Mouse (Mus musculus): ENCODE measurements around the gene Arf3.

Gene Arf3

DNA sequence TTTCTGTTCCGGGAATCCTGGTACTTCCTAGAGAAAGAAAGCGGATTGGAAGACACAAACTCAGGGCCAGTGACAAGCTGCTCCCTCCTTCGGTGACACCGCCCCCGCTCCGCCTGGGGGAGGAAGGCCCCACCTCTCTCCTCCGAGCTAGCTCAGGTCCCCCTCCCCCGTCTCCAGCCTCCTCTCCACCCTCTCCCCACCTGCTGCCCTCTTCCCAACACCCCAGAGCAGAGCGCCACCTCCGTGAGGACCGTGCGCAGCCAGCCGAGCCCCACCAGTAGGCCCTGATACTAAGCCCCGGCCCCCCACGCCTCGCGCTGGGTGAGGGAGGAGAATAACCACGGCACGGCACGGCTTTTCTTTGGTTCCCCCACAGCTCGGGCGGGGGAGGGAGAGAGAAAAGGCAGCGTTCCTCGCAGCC, 803 bp downstream of the Arf3 start:
- peak; percentile 76 for DNase-seq (ENCODE audit: low read depth, low spot score)

DNA sequence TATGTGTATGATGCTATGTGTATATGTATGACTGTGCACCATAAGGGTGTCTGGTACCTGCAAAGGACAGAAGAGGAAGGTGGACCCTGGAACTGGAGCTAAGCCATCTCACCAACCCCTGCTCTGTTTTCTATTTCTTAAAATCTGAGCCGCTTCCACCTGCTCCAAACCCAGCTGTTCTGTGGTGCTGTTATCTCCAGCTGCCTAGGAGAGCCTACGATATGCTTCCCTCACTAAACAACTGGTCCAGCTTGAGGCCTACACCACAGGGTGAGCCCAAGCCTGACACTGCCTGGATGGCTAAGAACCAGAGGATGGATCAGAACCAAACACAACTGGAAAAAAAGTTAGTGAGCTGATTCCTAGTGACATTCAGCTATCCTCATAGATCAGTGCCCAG, 8.9 kb downstream of the Arf3 start:
- DNase-seq (ENCODE audit: low read depth, low spot score) = no peak

DNA sequence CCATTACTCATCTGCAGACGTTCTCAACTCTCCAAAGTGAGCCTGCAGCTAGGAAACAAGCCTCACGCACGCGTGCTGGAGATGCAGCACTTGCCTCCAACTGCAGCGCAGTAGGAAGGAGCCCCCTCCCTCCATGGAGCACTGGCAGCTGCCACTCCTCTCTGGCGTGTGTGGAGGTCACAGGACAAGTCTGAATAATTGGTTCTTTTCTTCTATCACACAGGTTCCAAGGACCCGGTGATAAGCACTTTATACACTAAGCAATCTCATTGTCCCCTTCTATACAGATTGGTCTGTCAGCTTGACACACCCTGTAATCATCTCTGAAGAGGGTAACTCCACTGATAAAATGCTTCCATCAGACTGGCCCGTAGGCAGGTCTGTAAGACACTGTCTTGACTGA, 10.0 kb downstream of the Arf3 start:
- no peak for DNase-seq (ENCODE audit: low read depth, low spot score)

DNA sequence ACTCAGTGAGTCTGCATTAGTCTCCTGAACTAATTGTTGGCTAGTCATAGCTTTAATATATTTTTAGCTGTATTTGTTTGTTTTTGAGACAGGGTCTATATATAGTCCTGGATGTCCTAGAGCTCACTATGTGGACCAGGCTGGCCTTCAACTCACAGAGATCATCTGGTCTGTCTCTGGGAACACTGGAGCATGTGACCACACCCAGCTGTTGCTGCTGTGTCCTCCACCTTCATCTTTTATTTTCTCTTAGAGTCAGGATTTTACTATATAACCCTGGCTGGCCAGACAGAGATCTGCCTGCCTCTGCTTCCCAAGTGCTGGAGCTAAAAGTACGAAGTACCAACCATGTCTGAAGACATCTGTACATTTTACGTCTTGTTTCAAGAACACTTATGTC, 13.9 kb downstream of the Arf3 start:
- DNase-seq (ENCODE audit: low read depth, low spot score) = no peak

DNA sequence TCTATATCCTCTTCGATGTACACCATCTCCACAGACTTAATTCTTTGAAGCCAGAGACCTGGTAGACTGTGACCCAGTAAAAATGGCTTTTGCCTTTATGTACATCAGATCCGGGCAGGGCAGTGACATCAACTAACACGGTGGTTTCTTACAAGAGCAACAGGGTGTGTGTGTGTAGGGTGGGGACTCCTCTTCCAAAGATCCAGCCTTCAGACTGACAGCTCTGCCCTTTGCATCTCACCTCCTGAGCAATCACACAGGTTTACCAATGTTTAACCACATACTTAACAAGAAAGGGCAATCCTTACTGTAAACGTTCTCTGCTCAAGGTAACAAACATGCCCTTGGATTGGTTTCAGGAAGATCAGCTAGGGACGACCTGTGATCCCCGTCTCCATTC, 15.7 kb downstream of the Arf3 start:
- no peak for DNase-seq (ENCODE audit: low read depth, low spot score)

DNA sequence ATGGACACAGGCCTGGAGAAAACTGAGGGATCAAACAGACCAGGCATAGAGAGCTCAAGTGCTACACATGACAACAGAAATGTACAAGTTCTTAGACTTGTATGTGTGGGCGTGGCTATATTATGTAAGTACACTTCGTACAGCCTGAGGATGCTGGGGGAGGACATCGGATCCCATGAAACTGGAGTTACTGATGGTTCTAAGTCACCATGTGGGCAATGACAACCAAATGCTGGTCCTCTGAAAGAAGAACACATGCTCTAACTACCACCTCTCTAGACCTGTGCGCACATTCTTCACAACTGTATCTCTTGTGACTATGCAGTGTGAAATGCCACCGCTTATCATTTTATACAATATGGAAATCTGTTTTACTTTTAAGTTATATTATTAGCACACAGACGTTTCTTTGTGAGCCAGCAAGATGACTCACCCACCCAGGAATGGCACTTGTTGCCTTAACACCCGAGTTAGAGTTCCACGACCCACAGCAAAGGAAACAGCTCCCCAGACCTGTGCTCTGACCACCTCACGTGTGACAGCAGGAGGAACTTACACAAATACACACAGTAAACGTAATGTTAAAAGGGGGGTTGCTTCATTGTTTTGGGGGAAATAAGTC, 16.6 kb downstream of the Arf3 start:
- no peak for DNase-seq (ENCODE audit: low read depth, low spot score)

DNA sequence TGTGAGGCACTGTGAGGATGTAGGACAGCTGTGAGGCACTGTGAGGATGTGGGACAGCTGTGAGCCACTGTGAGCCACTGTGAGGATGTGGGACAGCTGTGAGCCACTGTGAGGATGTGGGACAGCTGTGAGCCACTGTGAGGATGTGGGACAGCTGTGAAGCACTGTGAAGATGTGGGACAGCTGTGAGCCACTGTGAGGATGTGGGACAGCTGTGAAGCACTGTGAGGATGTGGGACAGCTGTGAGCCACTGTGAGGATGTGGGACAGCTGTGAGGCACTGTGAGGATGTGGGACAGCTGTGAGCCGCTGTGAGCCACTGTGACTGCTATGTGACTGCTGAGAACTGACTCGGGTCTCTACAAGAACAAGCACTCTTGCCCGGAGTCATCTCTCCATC, 19.2 kb downstream of the Arf3 start:
- peak; percentile 48 for DNase-seq (ENCODE audit: low read depth, low spot score)

DNA sequence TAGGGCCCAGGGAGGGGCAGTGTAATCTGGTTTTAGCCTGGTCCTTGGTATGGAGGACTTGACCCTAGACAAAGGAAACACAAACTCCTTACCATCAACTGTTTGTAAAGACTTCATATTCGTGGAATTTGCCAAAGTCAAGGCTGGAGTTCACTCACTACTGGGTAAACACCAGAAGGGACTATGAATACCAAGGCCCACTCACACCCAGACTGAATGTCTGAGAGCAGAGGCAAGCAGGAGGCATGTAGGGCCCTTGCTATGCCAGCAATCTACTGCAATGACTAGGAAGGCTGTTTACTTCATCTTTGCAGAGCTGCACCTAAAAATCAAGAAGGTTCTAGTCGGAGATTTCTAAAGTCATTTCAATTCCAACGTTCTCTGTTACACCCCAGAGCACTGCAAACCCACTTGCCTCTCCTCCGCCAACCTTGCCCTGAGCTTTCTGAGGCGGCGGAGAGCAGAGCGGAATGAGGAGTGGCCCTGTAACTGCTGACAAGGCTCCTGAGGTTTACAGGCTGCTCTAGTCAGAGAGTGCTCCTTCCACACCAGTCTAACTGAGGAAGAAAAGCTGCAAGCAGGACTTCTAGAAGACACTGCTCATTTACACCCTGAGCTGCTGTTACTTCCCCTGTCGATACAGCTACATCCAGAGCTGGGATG, 20.1 kb downstream of the Arf3 start:
- no peak for DNase-seq (ENCODE audit: low read depth, low spot score)

DNA sequence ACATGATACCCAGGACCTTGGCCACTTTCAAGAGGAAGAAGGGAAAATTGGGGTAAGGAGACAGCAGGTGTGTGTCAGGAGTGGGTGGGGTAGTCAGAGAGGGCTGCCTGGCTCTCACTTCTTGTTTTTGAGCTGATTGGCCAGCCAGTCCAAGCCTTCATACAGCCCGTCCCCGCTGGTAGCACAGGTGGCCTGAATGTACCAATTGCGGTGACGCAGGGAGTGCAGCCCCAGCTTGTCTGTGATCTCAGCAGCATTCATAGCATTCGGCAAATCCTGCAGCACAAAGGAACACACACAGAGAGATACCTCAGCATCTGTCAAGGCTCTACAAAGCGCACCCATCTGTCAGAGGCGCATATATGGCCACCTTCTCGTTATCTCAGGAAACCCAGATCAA, 22.8 kb downstream of the Arf3 start:
- no peak for DNase-seq (ENCODE audit: low read depth, low spot score)

DNA sequence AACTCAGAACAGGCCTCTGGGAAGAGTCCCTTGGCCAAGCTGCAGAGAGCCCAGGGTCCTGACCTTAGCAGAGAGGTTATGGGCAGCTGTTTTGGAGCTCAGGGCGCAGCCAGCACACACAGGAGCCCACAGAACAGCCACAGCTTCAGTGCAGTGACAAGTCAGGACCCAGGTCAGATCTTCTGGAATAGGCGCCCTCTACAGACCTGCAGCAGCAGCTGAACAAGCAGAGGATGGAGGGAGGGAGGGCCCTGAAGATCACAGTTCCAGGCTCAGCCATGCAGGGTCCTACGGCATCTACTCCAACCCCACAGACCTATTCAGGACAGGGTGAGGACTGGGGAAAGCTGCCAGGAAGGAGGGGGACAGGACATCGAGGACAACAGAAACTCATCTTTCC, 24.2 kb downstream of the Arf3 start:
- no peak for DNase-seq (ENCODE audit: low read depth, low spot score)

DNA sequence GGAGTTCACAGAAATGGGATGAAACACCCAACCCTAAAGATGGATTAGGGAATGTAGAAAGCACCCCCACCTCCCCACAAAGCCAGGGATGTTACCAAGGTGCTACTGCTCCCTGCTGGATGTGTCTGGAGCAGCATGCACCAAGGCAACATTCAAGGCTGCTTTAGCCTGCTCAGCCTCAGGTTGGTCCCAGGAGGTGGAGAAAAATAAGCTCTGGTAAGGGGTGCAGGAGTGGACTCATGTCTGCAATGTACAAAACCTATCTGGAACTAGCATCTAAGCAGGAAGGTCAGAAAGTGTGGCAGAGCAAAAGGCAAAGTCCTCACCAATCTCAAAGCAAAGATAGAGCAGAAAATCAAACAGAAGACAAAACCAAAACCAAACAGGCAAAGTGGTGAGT, 25.1 kb downstream of the Arf3 start:
- DNase-seq (ENCODE audit: low read depth, low spot score) = no peak

DNA sequence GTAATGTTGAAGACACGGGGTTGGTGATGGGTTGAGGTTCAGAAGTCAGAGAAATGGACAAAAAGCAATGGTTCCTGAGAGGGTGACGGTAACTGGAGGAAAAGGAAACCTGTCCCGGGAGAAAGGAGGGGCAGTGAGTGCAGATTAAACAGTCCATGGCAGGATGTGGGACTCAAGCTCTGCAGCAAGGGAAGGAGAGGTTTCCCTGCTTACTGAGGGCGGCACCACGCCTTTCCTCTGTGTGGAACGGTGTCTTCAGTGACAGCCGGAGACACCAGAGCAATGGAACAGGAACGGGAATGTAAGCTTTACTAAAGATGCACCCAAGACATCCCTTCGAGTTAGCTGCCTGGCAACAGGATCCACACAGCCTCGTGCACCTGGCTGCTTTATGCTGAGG, 26.5 kb downstream of the Arf3 start:
- no peak for DNase-seq (ENCODE audit: low read depth, low spot score)

DNA sequence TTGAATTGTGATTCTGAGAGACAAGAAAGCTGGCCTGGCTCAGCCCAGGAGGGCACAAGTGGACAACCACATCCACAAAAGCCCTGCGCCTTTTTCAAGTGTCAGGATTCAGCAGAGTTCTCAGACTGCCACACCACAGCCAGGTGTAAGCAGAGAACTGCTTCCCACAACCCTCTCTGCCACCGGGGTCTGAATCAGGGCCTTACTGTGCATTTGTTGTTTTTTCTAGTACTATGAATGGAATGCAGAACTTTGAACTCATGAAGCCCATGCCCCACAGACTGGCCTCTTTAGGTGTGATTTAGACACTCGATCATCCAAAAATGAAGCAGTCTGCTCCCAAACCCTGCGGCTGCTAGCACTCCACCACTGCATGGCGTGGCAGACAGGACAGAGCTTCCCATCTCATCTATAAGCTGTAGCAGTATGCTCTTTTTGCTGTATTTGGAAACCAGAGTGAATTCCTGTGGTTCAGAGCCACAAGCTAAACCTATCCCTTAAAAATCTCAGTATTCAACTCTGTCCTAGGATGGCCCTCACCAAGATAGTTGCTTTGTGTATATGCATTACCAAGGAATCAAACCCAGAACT, 28.9 kb downstream of the Arf3 start:
- DNase-seq (ENCODE audit: low read depth, low spot score) = no peak

DNA sequence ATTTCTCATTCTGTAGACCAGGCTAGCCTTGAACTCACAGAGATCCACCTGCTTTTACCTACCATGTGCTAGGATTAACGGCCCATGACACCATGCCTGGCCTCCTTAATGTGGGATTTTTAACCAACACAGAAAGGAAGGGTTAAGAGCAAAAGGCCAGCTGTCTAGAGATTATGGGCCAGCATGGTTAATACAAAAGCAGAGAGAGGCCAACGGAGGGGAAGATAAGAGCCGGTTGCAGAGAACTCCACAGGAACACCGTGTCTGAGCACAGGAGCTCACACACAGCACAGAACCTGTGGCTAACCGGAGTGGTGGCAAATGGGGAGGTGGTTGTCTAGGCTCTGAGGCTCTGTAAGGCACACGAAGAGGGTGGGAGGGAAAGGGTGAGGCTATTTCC, 29.6 kb downstream of the Arf3 start:
- DNase-seq (ENCODE audit: low read depth, low spot score) = no peak

DNA sequence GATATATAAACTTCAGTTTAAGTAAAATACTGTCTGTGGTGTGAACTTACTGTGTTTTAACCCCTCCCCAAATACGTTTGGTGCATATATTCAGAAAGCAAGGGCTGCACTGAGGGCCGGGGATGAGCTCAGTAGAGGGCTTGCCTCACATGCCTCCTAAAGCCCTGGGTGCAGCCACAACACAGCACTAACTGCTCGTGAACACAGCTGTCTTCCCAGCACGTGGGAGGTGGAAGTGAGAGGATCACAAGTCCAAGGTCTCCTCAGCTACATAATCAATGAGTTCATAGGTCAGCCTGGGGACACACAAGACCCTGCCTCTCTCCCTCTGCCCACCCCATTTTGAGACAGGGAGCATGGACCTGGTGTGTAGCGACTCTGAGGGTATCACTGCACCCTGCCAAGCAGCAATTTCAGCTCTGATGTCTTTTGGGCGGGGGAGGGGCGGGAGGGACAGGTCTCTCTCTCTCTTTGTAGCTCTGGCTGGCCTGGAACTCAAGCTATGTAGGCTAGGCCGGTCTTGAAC, 30.9 kb downstream of the Arf3 start:
- no peak for DNase-seq (ENCODE audit: low read depth, low spot score)

DNA sequence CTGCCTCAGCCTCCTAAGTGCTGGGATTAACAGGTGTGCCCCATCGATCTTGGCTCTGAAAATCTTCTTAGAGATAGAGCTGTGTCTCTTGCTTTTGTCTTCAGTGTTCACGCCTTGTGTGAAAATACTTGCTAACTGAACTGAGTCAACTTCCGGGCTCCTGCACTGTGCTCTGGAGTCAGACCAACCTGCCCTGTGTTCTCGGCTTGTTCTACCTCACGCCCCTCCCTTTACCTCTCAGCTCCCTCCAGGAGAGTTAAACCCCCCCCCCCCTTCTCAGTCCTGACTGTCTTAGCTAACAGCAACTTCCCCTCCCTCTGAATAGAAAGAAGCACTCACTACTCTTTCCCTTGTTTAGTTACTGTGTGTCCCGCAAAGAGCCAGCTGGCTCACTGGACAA, 32.2 kb downstream of the Arf3 start:
- peak; percentile 44 for DNase-seq (ENCODE audit: low read depth, low spot score)

DNA sequence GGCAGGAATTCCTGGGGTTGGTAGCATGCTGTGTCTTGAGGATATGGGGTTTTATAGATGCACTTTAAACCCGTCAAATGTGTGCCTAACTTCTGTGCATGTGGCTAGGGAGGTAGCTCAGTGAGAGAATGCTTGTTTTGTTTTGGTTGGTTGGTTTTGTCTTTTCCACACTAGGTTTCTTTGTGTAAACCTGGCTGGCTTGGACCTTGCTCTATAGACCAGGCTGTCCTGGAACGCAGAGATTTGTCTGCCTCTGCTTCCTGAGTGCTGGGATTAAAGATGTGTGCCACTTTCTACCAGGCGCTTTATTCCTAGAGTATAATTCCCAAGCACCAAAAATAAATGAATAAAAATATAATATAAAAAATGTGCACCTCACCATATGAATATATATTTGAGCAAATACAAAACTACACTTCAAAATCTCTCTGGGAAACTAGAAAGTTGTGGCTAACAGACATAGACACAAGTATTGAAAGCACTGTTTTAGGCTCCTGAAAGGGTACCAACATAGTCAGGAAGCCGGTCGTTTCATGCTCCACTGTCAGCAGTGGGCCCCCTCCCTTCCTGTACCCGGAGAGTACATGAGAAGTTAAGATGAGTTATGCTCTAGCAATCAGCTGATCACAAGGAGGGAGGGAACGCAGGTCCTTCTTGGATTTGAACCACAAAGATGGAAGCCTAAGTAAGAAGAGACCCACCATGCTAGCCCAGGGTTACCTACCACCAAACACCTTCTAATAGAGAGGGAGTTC, 33.0 kb downstream of the Arf3 start:
- DNase-seq (ENCODE audit: low read depth, low spot score) = no peak

DNA sequence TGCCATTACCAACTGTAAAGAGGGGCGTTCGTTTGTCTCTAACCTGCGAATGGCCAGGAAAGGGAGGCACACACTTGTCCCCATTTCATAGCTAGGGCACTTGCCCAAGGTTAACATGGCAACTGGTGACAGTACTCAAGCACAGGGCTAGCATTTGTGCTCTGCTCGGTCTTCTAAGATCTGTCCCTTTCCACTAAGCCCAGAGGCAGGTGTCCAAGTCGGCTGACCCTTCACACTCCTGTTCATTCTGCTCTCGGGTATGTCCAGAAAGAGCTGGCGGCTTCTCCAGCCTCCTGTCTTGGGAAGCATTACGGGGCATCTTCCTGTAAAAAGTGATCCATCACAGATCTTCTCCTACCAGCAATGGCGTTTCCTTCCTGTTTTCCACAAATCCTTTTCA, 34.6 kb downstream of the Arf3 start:
- DNase-seq (ENCODE audit: low read depth, low spot score) = no peak

DNA sequence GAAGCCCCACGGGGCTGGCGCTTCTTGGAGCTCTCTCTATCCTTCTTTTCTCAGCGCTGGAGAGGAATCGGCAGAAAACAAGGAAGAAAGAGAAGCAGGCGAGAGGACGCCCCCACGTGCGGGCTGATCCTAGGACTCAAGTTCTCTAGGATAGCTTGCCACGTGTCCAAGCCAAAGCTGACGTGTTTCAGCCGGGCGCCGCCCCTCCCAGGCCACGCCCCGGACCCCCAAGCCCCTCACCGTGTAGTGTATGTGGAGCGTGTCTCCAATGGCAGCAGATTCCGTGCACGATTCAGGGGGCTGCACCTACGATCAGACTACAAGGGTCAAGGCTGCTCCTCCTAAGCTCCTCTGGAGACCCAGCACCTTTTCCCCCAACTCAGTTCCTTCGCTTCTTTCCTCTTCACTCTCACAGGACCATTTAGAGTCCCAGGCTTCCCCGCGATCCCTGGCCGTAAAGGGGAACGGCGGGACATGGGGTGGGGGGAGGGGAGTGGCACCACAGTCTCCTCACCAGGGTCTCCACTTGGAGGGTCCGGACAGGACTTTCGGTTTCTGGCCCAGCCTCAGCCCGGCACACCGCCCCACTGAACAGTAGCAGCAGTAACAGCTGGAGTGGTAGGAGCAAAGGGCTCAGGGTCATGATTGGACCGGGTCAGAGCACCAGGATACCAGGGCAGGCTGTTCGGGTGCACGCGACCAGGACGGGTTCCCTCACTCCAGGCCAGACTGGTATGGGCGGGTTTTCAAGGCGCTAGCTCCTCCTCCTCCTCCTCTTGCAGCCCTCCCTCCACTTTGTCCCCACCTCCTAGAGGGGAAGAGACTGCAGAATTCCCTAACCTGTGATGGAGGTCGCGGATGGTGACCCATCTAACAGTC, 35.3 kb downstream of the Arf3 start, which contains the start of gene Fkbp11:
Fkbp11 (minus strand) TSS at position 756 of the 879 bp plus-strand sequence.
- DNase-seq (ENCODE audit: low read depth, low spot score) = no peak

DNA sequence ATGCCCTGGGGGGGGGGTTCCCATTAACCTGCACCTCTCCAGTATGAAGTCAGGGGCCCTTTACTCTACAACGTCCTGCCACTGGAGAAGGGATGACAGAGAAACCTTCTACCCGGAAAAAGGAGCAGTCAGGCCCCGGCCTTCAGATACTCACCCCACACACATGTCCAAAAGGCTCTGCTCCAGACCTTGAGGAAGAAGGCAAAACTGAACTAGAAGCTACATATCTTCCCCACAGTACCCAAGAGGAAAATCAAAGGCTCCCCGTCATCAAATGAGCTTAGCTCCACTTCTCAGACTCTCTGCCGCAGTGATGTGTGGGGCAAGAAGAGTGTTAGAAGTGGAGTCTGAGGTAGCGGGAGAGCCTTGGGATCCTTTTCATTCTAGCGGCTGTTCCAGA, 36.3 kb downstream of the Arf3 start:
- DNase-seq (ENCODE audit: low read depth, low spot score) = no peak

DNA sequence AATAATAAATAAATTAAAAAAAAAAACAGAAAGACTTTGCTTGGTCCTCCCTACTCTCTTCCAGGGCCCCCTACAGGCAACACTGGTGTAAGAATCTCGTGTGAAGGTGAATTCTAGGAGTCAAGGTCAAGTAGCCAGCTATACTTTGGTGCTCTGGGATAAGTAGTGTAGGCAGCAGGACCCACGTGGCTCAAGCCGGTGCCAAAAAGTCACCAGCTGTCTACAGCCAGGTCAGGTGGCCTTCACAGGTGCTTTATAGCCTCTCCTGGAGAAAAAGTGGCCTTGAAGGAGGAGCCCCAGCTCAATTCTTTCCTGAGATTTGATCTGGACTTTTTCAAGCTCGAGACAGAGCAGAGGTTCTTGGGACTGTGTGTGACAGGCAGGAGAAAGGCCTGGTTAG, 36.9 kb downstream of the Arf3 start:
- DNase-seq (ENCODE audit: low read depth, low spot score) = no peak
